Mouse (Mus musculus) adrenal gland, adult (tissue): ENCODE results near the gene Pcdh8.

Experiments
- DNase-seq, 2 experiments: peaks; one replicate each; pipeline ENCODE4 v3.0.0; 2022 to 2023; ENCODE audit warnings: low spot score in 1 of 2; ENCODE audit not compliant: inconsistent age in 2 of 2

Gene Pcdh8

GRCm38 (mm10) chr14:79771094-79771535 lies at the start of gene Pcdh8:
Pcdh8 (minus strand) TSS chr14:79771312.
- peak; percentile 79 to 90 for DNase-seq

- no peak for DNase-seq
Observed at GRCm38 (mm10) chr14:79814709-79815108, 43.6 kb upstream of the Pcdh8 start.

- no peak for DNase-seq
Observed at GRCm38 (mm10) chr14:79814084-79814483, 43.0 kb upstream of the Pcdh8 start.

GRCm38 (mm10) chr14:79793179-79793578 lies 22.1 kb upstream of the Pcdh8 start:
- no peak for DNase-seq

GRCm38 (mm10) chr14:79789535-79789934 lies 18.4 kb upstream of the Pcdh8 start:
- no peak for DNase-seq

GRCm38 (mm10) chr14:79788656-79789204 lies 17.6 kb upstream of the Pcdh8 start:
- DNase-seq: no peak

GRCm38 (mm10) chr14:79787918-79788317 lies 16.8 kb upstream of the Pcdh8 start:
- DNase-seq: no peak

GRCm38 (mm10) chr14:79785400-79785799 lies 14.3 kb upstream of the Pcdh8 start:
- DNase-seq: peak in 1 of 2 experiments; percentile 21

- no peak for DNase-seq
Observed at GRCm38 (mm10) chr14:79780889-79781288, 9.8 kb upstream of the Pcdh8 start.

GRCm38 (mm10) chr14:79780332-79780731 lies 9.2 kb upstream of the Pcdh8 start:
- no peak for DNase-seq

- DNase-seq: no peak
Observed at GRCm38 (mm10) chr14:79779841-79780240, 8.7 kb upstream of the Pcdh8 start.

- DNase-seq: peak in 1 of 2 experiments; percentile 18
Observed at GRCm38 (mm10) chr14:79773425-79774391, 2.6 kb upstream of the Pcdh8 start.

GRCm38 (mm10) chr14:79771802-79772511 lies 845 bp upstream of the Pcdh8 start:
- no peak for DNase-seq

GRCm38 (mm10) chr14:79770306-79771093 lies 612 bp downstream of the Pcdh8 start:
- peak in 1 of 2 experiments; percentile 8 for DNase-seq

GRCm38 (mm10) chr14:79769618-79770017 lies 1.5 kb downstream of the Pcdh8 start:
- DNase-seq: peak; percentile 80 to 92

- peak; percentile 30 to 62 for DNase-seq
Observed at GRCm38 (mm10) chr14:79768996-79769395, 2.1 kb downstream of the Pcdh8 start.

GRCm38 (mm10) chr14:79768076-79768830 lies 2.9 kb downstream of the Pcdh8 start:
- no peak for DNase-seq

GRCm38 (mm10) chr14:79767601-79768000 lies 3.5 kb downstream of the Pcdh8 start:
- no peak for DNase-seq

- DNase-seq: no peak
Observed at GRCm38 (mm10) chr14:79765196-79765765, 5.8 kb downstream of the Pcdh8 start.
